Mouse (Mus musculus) right cerebral cortex, postnatal 10 days (tissue): ENCODE data around the gene Ppp1r16b.

Experiments used
- DNase-seq, 2 experiments: peaks; one replicate each; pipeline ENCODE4 v3.0.0; 2021; ENCODE audit warnings: low spot score in 2 of 2

Ppp1r16b gene

DNA sequence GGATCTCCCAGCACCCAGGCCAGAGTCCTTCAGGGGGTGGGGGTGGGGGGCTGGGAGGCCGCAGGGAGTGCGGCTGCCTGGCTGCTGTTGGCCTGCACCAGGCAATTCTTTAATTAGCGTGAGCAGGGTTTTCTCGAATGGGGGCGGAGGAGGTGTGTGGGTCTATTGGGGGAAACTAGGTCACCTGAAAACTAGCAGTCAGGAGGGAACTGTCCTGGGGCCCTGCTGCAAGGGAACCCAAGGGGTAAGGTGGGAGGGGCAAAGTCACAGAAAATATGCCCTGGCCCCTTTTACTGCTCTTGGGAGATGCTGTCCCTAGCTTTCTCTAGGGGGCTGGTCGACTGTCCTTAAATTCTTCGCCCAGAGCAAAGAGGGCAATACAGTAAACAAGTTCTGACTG is 24.4 kb downstream of the Ppp1r16b start:
- no peak for DNase-seq

- DNase-seq = peak; percentile 65 to 82
Observed at GRCm38 (mm10) chr2:158690116-158690515, 24.9 kb downstream of the Ppp1r16b start.

DNA sequence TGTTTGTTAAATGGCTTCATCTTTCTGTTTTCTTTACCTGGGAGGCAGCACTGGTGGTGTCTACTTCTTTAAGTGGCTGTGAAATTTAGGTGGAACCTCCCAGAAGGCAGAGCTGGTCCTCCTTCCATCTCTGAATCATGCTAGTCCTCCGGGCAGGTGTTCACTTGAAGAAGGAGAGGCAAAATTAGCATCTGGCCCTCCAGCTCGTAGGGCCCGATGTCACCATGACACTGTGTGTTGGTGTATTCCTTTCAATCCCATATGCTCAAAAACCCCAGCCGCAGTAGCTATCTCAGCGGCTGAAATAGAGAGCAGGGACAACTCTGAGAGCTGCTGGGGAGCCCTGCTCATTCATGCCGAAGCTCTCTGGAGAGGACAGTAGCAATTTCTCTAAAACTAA is 27.0 kb downstream of the Ppp1r16b start:
- DNase-seq = no peak

DNA sequence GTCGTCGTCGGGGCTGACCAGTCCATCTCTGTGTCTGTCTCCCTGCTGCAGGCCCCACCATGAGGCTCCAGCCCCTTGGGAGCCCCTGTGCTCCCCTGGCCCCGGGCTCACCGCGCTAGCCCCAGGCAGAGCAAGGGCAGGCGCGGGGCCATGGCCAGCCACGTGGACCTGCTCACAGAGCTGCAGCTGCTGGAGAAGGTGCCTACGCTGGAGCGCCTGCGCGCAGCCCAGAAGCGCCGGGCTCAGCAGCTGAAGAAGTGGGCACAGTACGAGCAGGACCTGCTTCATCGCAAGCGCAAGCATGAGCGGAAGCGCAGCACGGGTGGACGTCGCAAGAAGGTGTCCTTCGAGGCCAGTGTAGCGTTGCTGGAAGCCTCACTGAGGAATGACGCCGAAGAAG is 30.6 kb downstream of the Ppp1r16b start:
- DNase-seq = no peak

- no peak for DNase-seq
Observed at GRCm38 (mm10) chr2:158696451-158696850, 31.3 kb downstream of the Ppp1r16b start.

GRCm38 (mm10) chr2:158699908-158700307 is 34.7 kb downstream of the Ppp1r16b start:
- DNase-seq = no peak

GRCm38 (mm10) chr2:158700535-158701256 is 35.5 kb downstream of the Ppp1r16b start:
- no peak for DNase-seq

DNA sequence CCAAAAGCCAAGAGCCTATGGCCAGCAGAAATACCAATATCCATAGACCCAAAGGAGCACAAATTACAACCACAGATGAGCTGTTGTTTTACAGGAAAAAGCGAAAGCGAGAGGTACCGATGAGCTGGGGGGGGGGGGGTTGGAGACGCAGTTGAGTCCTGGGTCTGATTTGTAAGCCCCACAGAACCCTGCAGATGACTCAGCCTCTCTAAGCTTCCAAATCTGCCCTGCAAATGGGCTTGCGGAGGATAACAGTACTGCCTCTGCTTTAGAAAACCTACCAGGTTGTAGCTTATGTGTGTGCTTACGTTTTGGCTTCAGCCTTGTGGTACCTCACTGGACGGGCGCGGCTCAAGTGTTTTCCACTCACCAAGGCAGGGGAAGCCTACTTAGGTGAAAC is 36.3 kb downstream of the Ppp1r16b start:
- no peak for DNase-seq

GRCm38 (mm10) chr2:158702176-158702575 is 37.0 kb downstream of the Ppp1r16b start:
- DNase-seq = no peak

DNA sequence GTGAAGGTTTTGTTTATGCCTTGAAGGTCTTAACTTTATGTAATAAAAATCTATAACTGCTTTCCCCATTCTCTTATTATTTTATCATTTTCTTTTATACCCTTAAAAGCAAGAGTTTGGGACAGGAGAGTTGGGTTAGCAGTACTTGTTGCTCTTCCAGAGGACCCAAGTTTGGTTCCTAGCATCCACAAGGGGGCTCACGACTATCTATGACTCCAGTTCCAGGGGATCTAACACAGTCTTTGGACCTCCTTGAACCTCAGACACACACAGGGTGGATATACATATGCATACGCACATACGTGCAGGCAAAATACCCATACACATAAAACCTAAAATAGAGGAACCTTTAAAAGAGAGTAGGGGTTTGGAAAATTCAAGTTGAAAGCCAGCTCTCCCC is 39.5 kb downstream of the Ppp1r16b start:
- no peak for DNase-seq

GRCm38 (mm10) chr2:158705529-158705928 is 40.3 kb downstream of the Ppp1r16b start:
- no peak for DNase-seq

DNA sequence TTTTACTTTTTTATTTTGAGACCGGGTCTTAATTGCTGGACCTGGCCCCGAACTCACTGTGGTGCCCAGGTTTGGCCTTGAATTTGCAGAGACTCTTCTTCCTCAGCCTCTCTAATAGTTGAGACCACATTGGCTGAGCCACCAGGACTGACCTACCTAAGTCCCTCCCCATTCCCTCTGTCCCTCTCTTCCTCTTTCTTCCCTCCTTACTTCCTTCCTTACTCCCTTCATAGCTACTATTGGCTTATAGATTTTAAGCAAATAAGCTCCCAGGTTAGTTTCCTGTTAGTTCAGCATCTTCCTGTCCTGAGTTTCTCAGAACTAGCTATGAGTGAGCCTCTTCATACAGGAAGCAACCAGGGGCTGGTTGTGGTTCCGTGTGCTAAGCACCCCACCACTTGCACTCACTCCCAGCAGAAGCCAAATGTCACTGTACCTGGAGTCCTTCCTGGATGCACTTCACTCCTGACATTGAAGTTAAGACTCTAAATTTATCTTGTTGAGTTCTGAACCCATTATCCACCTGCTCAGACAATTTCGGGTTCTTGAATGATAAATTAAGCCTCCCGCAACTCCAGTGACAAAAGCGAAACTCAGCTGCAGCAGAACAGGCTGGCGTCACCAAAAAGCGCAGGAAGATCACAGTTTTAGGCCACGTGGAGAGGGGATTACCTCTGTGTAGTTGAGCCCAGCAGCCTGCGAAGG is 41.7 kb downstream of the Ppp1r16b start:
- DNase-seq = no peak

- DNase-seq = no peak
Observed at GRCm38 (mm10) chr2:158708121-158708520, 42.9 kb downstream of the Ppp1r16b start.

GRCm38 (mm10) chr2:158711929-158712751 is 46.9 kb downstream of the Ppp1r16b start:
- DNase-seq = peak; percentile 62 to 65

DNA sequence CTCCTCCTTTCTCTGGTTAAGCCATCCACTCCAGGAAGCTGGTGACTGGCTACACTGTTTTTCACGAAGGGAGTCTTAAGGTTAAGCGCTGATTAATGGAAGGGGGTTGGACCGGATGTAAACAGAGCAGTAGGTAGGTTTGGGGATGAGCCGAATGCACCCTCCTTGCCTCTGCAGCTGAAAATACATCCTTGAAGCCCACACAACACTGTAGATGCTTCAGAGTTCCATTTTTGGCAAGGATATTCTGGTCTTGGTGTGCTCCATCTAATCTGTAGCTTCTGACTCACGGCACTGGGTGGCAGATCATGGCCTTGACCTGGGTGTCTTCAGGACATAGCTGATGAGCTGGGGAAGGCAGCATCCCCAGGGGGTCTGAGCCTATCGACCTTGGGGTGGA is 49.6 kb downstream of the Ppp1r16b start:
- DNase-seq = no peak

DNA sequence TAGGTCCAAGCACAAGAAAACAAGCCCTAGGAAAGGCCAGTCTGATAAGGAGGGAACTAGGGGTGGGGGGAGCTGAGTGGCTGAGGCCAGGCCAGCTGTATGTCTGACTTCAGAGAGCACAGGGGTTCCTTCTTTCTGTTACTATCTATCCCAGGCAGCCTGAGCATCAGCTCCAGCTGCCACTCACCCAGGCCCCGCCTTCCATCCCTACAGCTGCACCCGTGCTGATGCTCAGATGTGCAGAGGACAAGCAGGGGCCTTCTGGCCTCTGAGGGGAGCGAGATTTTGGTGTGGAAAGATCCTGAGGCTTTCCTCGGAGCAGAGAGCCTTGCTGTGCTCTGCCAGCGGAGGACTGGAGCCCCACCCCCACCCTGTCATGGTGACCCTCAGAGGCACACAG is 50.9 kb downstream of the Ppp1r16b start:
- no peak for DNase-seq

DNA sequence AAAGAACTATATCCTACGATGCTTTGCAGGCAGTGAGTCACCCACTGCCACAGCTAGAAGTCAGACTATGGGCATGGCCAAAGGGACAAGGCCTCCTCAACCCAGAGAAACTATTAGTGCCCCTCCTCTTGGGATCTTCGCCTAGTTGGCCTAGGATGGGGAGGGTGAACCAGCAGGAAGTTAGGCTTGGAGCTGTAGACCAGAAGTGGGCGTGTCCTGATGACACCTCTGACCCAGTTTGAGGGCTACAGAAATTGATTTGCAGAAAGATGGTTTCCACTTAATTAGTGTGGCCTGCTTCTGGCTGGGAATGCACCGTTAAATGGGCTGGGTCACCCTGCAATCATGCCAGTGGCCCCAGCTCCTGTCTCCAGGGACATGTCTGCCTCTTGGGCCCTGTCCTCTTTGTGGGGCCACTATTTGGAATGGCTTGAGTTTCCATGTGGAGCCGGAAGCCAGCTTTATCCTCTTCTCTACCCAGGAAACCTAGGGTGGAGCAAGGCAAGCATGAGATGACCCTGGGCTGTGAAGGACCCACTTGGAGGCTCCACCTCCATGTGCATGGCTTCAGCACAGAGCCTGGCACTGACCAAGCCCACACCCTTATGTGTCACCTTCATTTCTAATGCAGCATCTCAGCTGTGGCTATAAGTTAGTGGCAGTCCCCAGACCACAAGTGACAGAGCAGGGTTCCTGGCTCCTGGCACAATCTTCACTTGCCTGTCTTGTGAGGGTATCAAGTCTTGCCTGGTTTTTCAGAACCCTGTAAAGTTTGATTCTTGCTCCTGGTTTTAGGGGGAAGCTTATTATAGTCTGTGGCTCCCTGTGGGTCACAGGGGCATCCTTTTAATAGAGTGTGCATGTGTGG is 52.6 kb downstream of the Ppp1r16b start:
- DNase-seq = no peak

- no peak for DNase-seq
Observed at GRCm38 (mm10) chr2:158718816-158719549, 53.8 kb downstream of the Ppp1r16b start.

- DNase-seq = no peak
Observed at GRCm38 (mm10) chr2:158720715-158721370, 55.6 kb downstream of the Ppp1r16b start.

GRCm38 (mm10) chr2:158721481-158721880 is 56.3 kb downstream of the Ppp1r16b start:
- DNase-seq = no peak
